Mouse (Mus musculus) layer of hippocampus, adult 18-20 months (tissue): ENCODE measurements around the gene Mrpl37. TPM values are rescaled to one million over a fixed set of nuclear protein-coding genes. Genes with fewer than 3 reads are reported as not detected.

Source experiments
- DNase-seq, 2 experiments: peaks; one replicate each; pipeline ENCODE4 v3.0.0; 2022; ENCODE audit warnings: low spot score in 2 of 2
- total RNA-seq, 2 experiments: library from RNA; stranded (reverse); gene quantifications; 2 replicates each; pipeline ENCODE4 v1.2.3; 2021

Mrpl37 gene
- total RNA-seq, 2 experiments from 2014 or later, result 56.7 to 58.7 TPM

GRCm38 (mm10) chr4:107020287-107021000 is 46.2 kb downstream of the Mrpl37 start:
- no peak for DNase-seq

- DNase-seq, result peak; percentile 63 to 70
Observed at GRCm38 (mm10) chr4:107019027-107019426, 47.6 kb downstream of the Mrpl37 start.

DNA sequence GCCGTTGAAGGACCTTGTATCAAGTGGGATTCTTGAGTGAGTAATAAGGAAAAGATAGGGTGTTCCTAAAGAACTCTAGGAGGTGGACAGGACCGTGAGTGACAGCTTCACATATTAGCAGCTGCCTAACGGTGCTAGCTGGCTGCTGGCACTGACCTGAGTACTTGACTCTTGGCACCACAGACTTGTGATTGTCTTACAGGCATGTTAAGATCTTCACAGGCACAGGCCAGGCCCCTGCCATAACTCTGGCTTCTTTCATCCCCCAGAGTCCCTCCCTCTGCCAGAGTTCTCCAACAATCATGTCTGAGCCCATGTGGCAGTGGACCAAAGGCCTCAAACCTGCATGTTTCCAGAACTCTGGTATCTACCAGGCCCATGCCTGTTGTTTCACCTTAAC is 48.1 kb downstream of the Mrpl37 start:
- no peak for DNase-seq

DNA sequence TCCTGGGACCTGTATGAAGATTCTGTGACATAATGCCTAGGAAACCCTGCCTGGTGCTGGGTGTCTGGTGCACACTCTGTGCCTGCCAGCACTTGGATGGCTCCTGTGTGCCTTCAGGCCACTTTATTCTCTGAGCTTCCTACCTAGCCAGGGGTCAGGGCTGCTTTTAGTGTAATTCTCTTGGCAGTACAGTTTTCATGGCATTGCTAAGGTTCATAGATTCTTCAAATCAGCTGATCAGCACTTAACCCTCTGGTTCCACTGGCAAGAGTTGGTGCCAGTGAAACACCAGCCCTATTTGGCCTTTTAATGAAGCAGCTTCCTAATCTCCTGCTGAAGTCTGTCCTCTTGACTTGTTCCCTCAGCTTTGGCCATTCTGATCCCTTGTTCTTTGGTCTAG is 49.4 kb downstream of the Mrpl37 start:
- no peak for DNase-seq

DNA sequence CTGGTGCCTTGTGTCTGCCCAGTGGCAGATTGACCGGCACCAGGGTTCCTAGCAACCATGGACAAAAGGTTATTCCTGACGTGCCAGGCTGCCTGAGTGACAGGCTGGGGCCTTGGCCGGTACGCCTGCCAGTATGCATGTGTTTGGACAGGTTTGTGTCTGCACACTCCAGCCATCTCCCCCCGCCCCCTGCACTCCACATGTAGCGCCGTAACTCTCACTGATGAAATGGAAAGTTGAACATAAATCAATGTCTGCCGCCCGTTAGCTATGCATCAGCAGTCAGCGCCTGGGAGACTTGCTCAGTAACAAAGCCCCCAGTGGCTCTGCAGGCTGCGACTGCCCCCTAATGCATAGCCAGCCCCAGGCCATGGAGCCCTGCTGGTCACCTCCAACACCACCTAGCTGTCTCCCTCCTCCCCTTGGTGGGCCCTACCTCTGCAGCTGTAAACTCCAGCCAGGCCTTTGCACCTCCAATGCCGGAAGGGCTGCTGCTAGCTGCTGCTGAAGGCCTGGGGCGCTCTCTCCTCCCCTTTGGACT is 50.6 kb downstream of the Mrpl37 start:
- no peak for DNase-seq

- no peak for DNase-seq
Observed at GRCm38 (mm10) chr4:107013817-107014260, 52.8 kb downstream of the Mrpl37 start.

GRCm38 (mm10) chr4:107013119-107013816 is 53.4 kb downstream of the Mrpl37 start:
- DNase-seq, result no peak

DNA sequence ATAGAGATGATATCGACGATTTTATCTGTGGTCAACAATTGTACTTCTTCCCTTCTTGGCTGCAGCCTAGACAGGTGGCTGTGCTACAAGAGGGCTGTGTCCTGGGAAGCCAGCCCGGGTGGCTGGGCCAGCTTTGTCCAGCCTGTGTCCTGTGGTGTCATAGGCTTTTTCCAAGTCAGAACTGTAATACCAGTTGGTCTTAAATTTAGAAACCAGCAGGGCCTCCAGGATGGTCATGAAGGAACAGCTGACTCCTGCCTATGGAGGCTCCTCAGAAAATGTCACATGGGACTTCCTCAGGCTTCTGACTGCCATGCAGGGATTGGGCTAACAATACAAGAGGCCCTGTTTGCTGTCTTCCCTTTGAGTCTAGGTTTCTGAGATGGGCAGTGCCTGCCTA is 54.1 kb downstream of the Mrpl37 start:
- DNase-seq, result no peak

DNA sequence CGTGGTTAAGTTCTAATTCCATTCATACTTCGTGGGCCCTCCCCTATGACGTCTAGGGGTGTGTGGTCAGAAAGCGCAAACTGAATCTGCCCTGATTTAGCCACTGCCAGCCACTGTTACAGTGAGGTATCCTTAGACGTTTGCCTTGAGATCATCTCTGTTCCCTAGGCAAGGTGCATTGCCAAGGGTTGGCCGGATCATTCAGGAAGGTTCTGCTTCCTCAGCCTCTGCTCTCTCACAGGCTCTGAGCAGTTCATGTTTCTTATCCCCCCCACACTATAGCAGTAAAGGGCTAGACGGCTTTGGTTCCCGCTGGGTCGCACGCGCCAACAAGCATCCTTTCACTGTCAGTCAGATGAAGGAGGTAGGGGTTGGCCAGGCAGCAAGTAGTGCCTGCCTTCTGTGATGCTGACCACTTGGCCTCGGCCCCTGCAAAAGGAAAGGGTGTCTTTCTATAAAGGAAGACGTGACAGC is 54.6 kb downstream of the Mrpl37 start:
- no peak for DNase-seq

DNA sequence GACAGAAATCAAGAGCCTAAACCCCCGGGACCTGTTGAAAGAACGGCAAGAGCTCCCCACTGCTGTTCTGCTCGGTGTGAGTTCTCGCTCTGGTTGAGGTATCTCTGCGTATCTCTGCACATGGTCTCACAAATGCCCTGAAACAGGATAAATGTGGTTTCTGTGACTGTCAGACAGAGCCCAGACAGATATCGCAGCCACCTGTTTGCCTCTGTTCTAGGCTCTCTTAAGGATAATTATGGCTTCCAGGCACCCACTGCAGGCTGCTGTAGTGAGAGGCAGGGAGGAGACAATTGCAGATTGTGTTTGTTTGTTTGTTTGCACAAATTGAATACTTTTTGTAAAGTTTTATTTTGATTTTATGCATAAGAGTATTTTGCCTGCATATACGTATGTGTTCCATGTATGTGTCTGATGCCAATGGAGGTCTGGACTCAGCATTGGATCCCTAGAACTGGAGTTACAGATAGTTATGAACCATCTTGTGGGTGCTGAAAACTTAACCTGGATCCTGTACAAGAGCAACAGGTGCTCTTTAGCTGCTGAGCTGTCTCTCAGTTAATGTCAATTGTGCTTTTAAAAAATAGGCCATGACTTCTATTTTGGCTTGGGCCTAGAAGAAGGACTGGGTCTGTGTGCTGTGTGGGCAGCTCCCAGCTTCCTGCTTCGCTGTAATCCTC is 55.2 kb downstream of the Mrpl37 start:
- no peak for DNase-seq

DNA sequence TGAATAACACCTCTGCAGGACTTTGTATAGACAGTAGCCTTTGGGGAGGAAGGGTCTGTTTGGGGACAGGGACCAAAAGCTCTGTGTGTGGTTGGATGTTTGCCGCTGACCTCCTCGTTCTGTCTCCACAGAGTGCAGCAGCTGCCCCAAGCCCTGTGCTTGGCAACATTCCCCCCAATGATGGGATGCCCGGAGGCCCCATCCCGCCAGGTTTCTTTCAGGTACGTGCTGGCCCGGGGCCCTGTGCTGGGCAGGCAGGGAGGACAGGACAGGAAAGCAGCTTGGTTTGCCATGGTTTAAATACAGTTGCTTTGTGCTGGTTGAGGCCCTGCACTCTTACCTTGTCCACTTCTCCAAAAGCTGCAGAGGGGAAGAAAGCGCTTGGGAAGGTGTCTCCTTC is 57.1 kb downstream of the Mrpl37 start:
- DNase-seq, result no peak

GRCm38 (mm10) chr4:107008161-107008560 is 58.5 kb downstream of the Mrpl37 start:
- no peak for DNase-seq

DNA sequence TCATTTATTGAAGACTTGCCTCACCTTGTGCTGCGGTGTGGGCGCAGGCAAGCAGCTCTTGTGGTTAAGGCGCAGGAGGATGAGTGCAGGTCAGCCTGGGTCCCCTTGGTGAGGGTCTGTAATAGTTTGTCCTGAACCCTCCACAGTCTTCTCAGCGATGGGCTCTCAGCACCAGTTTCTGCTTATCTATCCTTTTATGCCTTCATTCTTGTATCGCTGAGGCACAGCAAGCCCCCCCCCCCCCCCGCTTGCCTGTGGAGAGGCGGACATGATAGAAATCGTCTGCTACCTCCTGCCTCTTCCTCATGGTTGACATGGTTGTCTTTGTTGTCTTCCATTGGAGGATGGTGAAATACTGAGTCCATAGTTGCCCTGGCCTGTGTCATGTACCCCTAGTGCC is 59.3 kb downstream of the Mrpl37 start:
- DNase-seq, result no peak

DNA sequence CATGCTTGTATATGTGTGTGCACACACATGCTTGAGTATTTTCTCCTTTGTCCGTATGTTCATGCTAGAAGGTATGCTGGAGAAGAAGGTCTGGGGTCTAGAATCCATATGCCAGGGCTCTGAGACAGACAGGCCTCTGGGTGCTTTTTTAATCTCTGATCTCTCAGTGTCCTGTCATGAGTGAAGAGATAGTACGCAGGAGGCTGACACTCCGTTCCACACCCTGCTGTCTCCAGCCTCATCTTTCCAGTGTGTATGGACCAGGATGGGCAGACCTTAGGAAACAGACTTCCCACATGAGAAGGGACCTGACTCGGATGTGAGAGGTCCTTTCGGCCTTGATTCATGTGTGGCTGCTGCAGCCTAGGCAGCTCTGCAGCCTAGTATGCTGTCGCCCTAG is 59.9 kb downstream of the Mrpl37 start:
- no peak for DNase-seq

GRCm38 (mm10) chr4:107006229-107006628 is 60.4 kb downstream of the Mrpl37 start:
- DNase-seq, result no peak

Other genes starting within 250 kb of the Mrpl37 start
- gene Ssbp3, start 156.2 kb downstream of the Mrpl37 start, total RNA-seq, result 100 to 1,000 TPM; 158 to 189 TPM
- gene Cyb5rl, start 120 bp upstream of the Mrpl37 start, total RNA-seq, result 1 to 10 TPM; 7.8 TPM
- gene Cdcp2, start 30.0 kb upstream of the Mrpl37 start, total RNA-seq, result not detected
- 100 to 1,000 TPM; 224 to 234 TPM for gene Tmem59, start 111.5 kb upstream of the Mrpl37 start, total RNA-seq
- 10 to 100 TPM; 17.2 to 17.3 TPM for gene Tceanc2, start 112.2 kb upstream of the Mrpl37 start, total RNA-seq
- not detected for gene Ldlrad1, start 142.3 kb upstream of the Mrpl37 start, total RNA-seq
- gene Lrrc42, start 186.7 kb upstream of the Mrpl37 start, total RNA-seq, result 10 to 100 TPM; 35.7 to 37.7 TPM
- 10 to 100 TPM; 21.8 to 23.0 TPM for gene Hspb11, start 186.7 kb upstream of the Mrpl37 start, total RNA-seq
- not detected for gene Dio1, start 240.3 kb upstream of the Mrpl37 start, total RNA-seq
- 10 to 100 TPM; 54.9 to 58.4 TPM for gene Yipf1, start 247.5 kb upstream of the Mrpl37 start, total RNA-seq